In genomic region chr19:5087884-5088728, GRCm38 (mm10) we compare ENCODE assay signal across 7 mouse cellular contexts. TPM values are rescaled to one million over a fixed set of nuclear protein-coding genes. Genes with fewer than 3 reads are reported as not detected.
DNase-seq lines count a peak whose midpoint lies in the region; ATAC-seq lines count a peak whose summit lies in the region.

Gene Yif1a (plus strand): TSS chr19:5088538.

- no peaks in the 10 kb centered on the region for H3K9me3 ChIP-seq in embryonic facial prominence, embryonic 11.5 days (replicated peaks; ENCODE audit: control insufficient read depth, low read length)
- no peaks in the 10 kb centered on the region for H3K9me3 ChIP-seq in limb, embryonic 10.5 days (replicated peaks)
- H3K9me3 ChIP-seq in midbrain, embryonic 13.5 days = no peaks in the 10 kb centered on the region

- peak; percentile 97 for DNase-seq in adrenal gland, postnatal 14 days
- DNase-seq in embryonic facial prominence, embryonic 11.5 days (ENCODE audit: low spot score) = peak; percentile 98
- DNase-seq in kidney, adult 11 months = peak; percentile 99
- DNase-seq in limb, embryonic 10.5 days (ENCODE audit: low spot score) = peak; percentile 98
- peak; percentile 82 for DNase-seq in spleen, adult 12 weeks (ENCODE audit: low spot score)

- peak within 1 kb of the TSS; percentile 68 for H3K9ac ChIP-seq in embryonic facial prominence, embryonic 11.5 days (replicated peaks; ENCODE audit: low read length)
- H3K9ac ChIP-seq in midbrain, embryonic 13.5 days (replicated peaks) = peak within 1 kb of the TSS; percentile 82

- H3K27me3 ChIP-seq in embryonic facial prominence, embryonic 11.5 days (ENCODE audit: control insufficient read depth, insufficient read depth, low read length) = peaks cover 28% of the 10 kb centered on the region
- peaks cover 39% of the 10 kb centered on the region for H3K27me3 ChIP-seq in limb, embryonic 10.5 days (ENCODE audit: low read depth, poor library complexity, severe bottlenecking)
- peaks cover 35% of the 10 kb centered on the region for H3K27me3 ChIP-seq in midbrain, embryonic 13.5 days

- H3K27ac ChIP-seq in embryonic facial prominence, embryonic 11.5 days (replicated peaks; ENCODE audit: low read depth, low read length) = no peak within 1 kb of the TSS
- peak within 1 kb of the TSS; percentile 83 for H3K27ac ChIP-seq in limb, embryonic 10.5 days
- peak within 1 kb of the TSS; percentile 89 for H3K27ac ChIP-seq in midbrain, embryonic 13.5 days

- under 1% methylated on average over 58 of the region's 58 CpGs for WGBS in embryonic facial prominence, embryonic 11.5 days
- WGBS in limb, embryonic 10.5 days = under 1% methylated on average over 58 of the region's 58 CpGs
- under 1% methylated on average over 58 of the region's 58 CpGs for WGBS in midbrain, embryonic 13.5 days

- peaks cover 13% of the 10 kb centered on the region for H3K4me1 ChIP-seq in embryonic facial prominence, embryonic 11.5 days (ENCODE audit: control insufficient read depth, insufficient read depth, low read length)
- H3K4me1 ChIP-seq in limb, embryonic 10.5 days = peaks cover 27% of the 10 kb centered on the region
- peaks cover 38% of the 10 kb centered on the region for H3K4me1 ChIP-seq in midbrain, embryonic 13.5 days (replicated peaks)

- peak; percentile 94 for ATAC-seq in embryonic facial prominence, embryonic 11.5 days (replicated peaks; ENCODE audit: insufficient number of reproducible peaks, low FRiP score, low TSS enrichment, low read depth)
- peak; percentile 86 for ATAC-seq in granulocyte monocyte progenitor cell, adult 5-6 weeks (replicated peaks; ENCODE audit: poor library complexity, severe bottlenecking)
- peak; percentile 96 for ATAC-seq in midbrain, embryonic 13.5 days

- H3K4me3 ChIP-seq in embryonic facial prominence, embryonic 11.5 days (ENCODE audit: low read depth, low read length) = peak within 1 kb of the TSS; percentile 72
- H3K4me3 ChIP-seq in limb, embryonic 10.5 days = peak within 1 kb of the TSS; percentile 85
- H3K4me3 ChIP-seq in midbrain, embryonic 13.5 days (replicated peaks) = peak within 1 kb of the TSS; percentile 89

- H3K36me3 ChIP-seq in embryonic facial prominence, embryonic 11.5 days (replicated peaks; ENCODE audit: control insufficient read depth, insufficient read depth, low read depth, low read length) = no peaks in the 10 kb centered on the region
- H3K36me3 ChIP-seq in limb, embryonic 10.5 days = peaks cover 31% of the 10 kb centered on the region
- H3K36me3 ChIP-seq in midbrain, embryonic 13.5 days = peaks cover 28% of the 10 kb centered on the region

- peak within 1 kb of the TSS; percentile 77 for H3K4me2 ChIP-seq in embryonic facial prominence, embryonic 11.5 days (ENCODE audit: low read depth, low read length)
- H3K4me2 ChIP-seq in midbrain, embryonic 13.5 days (replicated peaks) = peak within 1 kb of the TSS; percentile 87

RNA-seq across cellular contexts. Expression of gene Yif1a, which starts in this region (rescaled TPM):
- total RNA-seq in adrenal gland, postnatal 14 days (2021) = 80.4 and 84.7 TPM in 2 replicates
- polyA plus RNA-seq in embryonic facial prominence, embryonic 11.5 days (2014; fragmentation: Nextera tagmentation; extraction: Ambion mirVana) = 62.8 and 75.8 TPM in 2 replicates
- total RNA-seq in granulocyte monocyte progenitor cell, adult 5-6 weeks (2014; fragmentation: Nextera tagmentation) = 37.3 and 51.9 TPM in 2 replicates
- total RNA-seq in granulocyte monocyte progenitor cell, adult 5-6 weeks (2017) = 14.6 and 17.2 TPM in 2 replicates
- 65.4 and 78.0 TPM in 2 replicates for polyA plus RNA-seq in limb, embryonic 10.5 days (2016; fragmentation: Nextera tagmentation; extraction: Ambion mirVana)
- 57.1 and 59.0 TPM in 2 replicates for polyA plus RNA-seq in midbrain, embryonic 13.5 days (2015; fragmentation: Nextera tagmentation; extraction: Ambion mirVana)
